Mouse (Mus musculus) left cerebral cortex, postnatal 25 days (tissue): Measurements from ENCODE around the gene Lmtk3. TPM values are rescaled to one million over a fixed set of nuclear protein-coding genes. Genes with fewer than 3 reads are reported as not detected.

Experiments
- DNase-seq, 2 experiments: peaks; one replicate each; pipeline ENCODE4 v3.0.0; 2022; ENCODE audit warnings: low spot score in 2 of 2, mixed read lengths in 1 of 2
- intact Hi-C: fragments of 180-260 bp; cut with DNase I; formaldehyde crosslinking; loops from one replicate; pipeline ENCODE4 v1.15.1; 2025
- total RNA-seq, 2 experiments: library from RNA; stranded (reverse); gene quantifications; 2 replicates each; pipeline ENCODE4 v1.2.3; 2021

Gene Lmtk3
- total RNA-seq, 2 experiments from 2014 or later, result 220 to 235 TPM

DNA sequence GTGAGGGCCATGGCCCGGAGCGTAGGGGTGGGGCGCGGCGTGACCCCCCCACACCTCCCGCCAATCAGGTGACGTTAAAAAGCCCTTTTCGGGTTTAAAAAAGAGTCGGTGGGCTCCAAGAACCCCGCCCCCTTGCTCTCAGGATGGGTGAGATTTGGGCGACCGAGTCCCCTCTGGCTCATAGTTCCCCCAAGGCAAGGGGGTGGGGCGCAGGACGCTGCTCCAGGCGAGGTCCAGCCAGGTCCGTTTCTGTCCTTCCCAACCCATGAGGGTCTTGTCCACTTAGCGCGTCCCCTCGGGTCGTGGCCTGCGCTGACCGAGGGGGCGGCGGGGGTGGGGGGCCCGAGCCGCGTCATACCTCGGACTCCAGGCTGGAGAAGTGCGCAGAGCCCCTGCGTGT, 48.9 kb downstream of the Lmtk3 start:
- intact Hi-C loops, result no loop called here
- no peak for DNase-seq

GRCm38 (mm10) chr7:45833148-45833790, 49.7 kb downstream of the Lmtk3 start:
- intact Hi-C loops, result no loop called here
- DNase-seq, result no peak

DNA sequence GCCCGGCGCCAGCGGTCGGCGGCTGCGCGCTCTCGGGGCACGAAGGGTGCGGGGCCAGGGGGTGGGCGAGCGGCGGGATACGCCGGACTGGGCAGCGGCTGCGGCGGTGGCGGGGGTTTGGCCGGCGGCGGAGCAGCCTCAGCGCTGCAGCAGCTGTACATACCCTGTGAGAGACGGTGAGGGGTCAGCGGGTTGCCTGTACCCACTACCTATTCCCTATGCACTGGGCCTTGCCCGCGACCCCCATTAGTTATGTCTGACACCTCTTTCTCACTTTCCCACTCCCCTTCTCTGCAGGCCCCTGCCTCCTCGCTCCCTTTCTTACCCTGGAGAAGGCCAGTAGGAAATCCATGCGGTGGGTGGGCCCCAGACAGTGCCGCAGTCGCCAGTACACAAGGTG, 50.4 kb downstream of the Lmtk3 start:
- intact Hi-C loops, result no loop called here

DNA sequence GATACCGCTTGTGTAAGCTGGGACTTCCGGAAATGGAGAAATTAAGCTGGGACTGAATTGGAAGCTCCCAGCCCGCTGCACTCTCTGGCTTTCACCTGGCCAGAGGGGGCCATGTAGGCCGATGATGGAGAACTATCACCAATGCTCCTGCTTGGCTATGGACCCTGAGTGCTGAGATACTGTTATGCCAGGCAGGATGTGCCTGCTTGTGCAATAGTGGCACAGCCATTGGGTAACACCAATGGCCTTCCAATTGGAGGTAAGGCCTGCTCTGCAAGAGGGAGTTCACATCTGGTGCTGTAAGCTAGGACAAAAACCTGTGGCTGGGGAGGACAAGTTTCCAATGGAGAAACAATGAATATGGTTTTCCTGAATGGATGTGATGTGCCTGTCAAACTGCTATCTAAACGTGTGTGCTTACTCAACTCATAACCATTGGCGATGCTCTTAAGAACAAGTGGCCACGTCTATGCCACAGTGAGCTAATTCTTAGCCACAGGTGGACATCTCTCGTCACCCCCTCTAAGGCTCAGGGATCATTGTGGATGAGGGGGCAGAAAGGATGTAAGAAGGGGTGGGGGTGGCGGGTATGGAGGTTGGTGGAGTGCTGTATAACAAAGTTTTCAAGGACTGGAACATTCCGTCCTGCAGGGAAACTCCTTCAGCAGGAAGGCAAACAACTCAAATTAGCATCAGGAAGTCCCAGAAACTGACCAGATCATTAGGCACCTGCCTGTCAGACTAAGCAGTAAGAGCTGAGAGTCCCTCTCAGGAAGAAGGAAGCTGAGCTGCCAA, 59.6 kb downstream of the Lmtk3 start:
- no peak for DNase-seq
- intact Hi-C loops, result no loop called here

More for the DNA sequence above, 50.4 kb downstream of the Lmtk3 start:
- no peak for DNase-seq

GRCm38 (mm10) chr7:45848447-45849027, 65.0 kb downstream of the Lmtk3 start:
- intact Hi-C loops, result no loop called here
- DNase-seq, result no peak

- DNase-seq, result no peak
- intact Hi-C loops, result no loop called here
Measured at GRCm38 (mm10) chr7:45850661-45851060, 67.1 kb downstream of the Lmtk3 start.

DNA sequence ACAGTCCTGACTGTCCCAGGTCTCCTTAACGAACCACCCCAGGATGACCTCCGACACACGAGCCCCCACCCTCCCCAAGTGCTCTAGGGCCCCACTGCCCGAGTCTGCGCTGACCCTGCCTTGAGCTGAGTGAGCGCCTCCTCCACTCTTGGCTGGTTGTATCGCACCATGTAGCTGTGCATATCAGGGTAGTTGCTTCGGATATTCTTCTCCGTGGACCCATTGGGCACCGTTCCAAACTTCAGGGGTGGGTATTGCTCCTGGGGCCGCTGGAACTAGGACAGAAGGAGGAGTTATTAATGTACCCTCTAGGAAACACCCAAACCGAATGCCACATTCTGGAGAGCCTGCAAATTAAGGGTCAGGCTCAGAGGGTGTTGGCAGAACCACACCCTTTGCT, 69.6 kb downstream of the Lmtk3 start:
- DNase-seq, result no peak
- intact Hi-C loops, result no loop called here

Other genes starting within 250 kb of the Lmtk3 start
- under 1 TPM in 1 of 2 experiments, not detected in 1; 0.25 TPM for gene Hsd17b14, start 228.8 kb upstream of the Lmtk3 start, total RNA-seq
- 10 to 100 TPM; 23.0 to 23.6 TPM for gene Bcat2, start 213.6 kb upstream of the Lmtk3 start, total RNA-seq
- not detected for gene Fgf21, start 168.2 kb upstream of the Lmtk3 start, total RNA-seq
- under 1 TPM in 1 of 2 experiments, not detected in 1; 0.21 TPM for gene Fut1, start 166.4 kb upstream of the Lmtk3 start, total RNA-seq
- gene Izumo1, start 161.9 kb upstream of the Lmtk3 start, total RNA-seq, result not detected
- gene Rasip1, start 156.2 kb upstream of the Lmtk3 start, total RNA-seq, result 1 to 10 TPM; 8.1 to 8.2 TPM
- gene Mamstr, start 143.8 kb upstream of the Lmtk3 start, total RNA-seq, result 1 to 10 TPM; 2.4 to 3.6 TPM
- under 1 TPM in 1 of 2 experiments, not detected in 1; 0.21 TPM for gene Fut2, start 117.3 kb upstream of the Lmtk3 start, total RNA-seq
- gene Ntn5, start 99.7 kb upstream of the Lmtk3 start, total RNA-seq, result 1 to 10 TPM; 3.4 to 3.5 TPM
- gene Sec1, start 89.3 kb upstream of the Lmtk3 start, total RNA-seq, result under 1 TPM; 0.37 to 0.48 TPM
- 100 to 1,000 TPM; 184 to 223 TPM for gene Car11, start 83.9 kb upstream of the Lmtk3 start, total RNA-seq
- 100 to 1,000 TPM in 1 of 2 experiments, 10 to 100 TPM in 1; 66.2 to 147 TPM for gene Dbp, start 78.7 kb upstream of the Lmtk3 start, total RNA-seq
- 100 to 1,000 TPM; 315 to 323 TPM for gene Rpl18, start 68.3 kb upstream of the Lmtk3 start, total RNA-seq
- gene Sphk2, start 65.7 kb upstream of the Lmtk3 start, total RNA-seq, result 10 to 100 TPM; 29.7 to 29.8 TPM
- under 1 TPM; 0.11 to 0.23 TPM for gene Fam83e, start 62.5 kb upstream of the Lmtk3 start, total RNA-seq
- gene Spaca4, start 57.9 kb upstream of the Lmtk3 start, total RNA-seq, result not detected
- 10 to 100 TPM in 1 of 2 experiments, 1 to 10 TPM in 1; 8.6 to 12.4 TPM for gene Sult2b1, start 931 bp downstream of the Lmtk3 start, total RNA-seq
- gene Cyth2, start 30.8 kb downstream of the Lmtk3 start, total RNA-seq, result 100 to 1,000 TPM; 204 to 210 TPM
- gene Kcnj14, start 41.0 kb downstream of the Lmtk3 start, total RNA-seq, result 1 to 10 TPM; 2.6 to 2.7 TPM
- gene Grwd1, start 47.2 kb downstream of the Lmtk3 start, total RNA-seq, result 10 to 100 TPM; 21.0 to 23.2 TPM
- 10 to 100 TPM; 81.2 to 84.0 TPM for gene Kdelr1, start 89.0 kb downstream of the Lmtk3 start, total RNA-seq
- 10 to 100 TPM; 10.9 TPM for gene Grin2d, start 94.6 kb downstream of the Lmtk3 start, total RNA-seq
- gene Syngr4, start 113.0 kb downstream of the Lmtk3 start, total RNA-seq, result not detected
- gene Tmem143, start 113.2 kb downstream of the Lmtk3 start, total RNA-seq, result 10 to 100 TPM; 17.6 to 20.1 TPM
- gene Emp3, start 137.7 kb downstream of the Lmtk3 start, total RNA-seq, result 1 to 10 TPM; 6.6 to 7.2 TPM
- 1 to 10 TPM; 1.6 to 2.9 TPM for gene Ccdc114, start 140.3 kb downstream of the Lmtk3 start, total RNA-seq
- 1 to 10 TPM; 2.6 to 3.1 TPM for gene Abcc6, start 246.6 kb downstream of the Lmtk3 start, total RNA-seq
- gene Nomo1, start 250.0 kb downstream of the Lmtk3 start, total RNA-seq, result 100 to 1,000 TPM; 107 to 108 TPM